Mouse (Mus musculus): ENCODE measurements around the gene Mybpc3.

Mybpc3 gene

DNA sequence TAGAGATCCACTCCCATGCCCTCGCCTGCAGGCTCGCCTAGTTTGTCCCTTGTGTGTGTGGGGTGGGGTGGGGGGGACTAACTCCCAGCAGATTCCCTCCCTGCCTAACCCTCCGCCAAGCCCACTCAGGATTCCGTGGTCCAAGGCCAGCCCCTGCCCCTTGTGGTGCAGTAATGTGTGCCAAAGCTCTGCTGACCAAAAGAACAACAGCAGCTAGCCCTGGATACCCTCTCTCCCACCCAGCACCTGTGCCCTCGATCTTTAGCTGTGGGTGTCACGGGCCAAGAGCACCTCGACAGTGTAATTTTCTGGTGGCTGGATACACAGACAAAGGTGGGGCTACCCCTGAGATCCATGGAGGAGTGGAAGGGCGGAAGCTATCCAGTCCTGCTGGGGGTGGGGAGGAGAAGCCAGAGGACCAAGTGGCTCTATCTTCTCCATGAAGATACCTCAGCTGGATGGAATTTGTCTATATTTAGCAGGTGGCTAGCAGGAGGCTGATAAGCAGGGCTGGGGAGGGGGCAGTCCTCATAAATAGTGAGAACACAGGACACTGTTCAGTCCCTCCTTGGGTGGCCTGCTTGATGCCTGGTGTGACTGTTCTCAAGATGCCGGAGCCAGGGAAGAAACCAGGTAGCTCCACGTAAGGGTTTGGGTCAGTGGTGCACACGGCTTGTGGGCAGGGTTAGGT is at the start of gene Mybpc3:
TSS of gene Mybpc3 (plus strand) at position 560 of the 691 bp plus-strand sequence.
- no peak for DNase-seq

DNA sequence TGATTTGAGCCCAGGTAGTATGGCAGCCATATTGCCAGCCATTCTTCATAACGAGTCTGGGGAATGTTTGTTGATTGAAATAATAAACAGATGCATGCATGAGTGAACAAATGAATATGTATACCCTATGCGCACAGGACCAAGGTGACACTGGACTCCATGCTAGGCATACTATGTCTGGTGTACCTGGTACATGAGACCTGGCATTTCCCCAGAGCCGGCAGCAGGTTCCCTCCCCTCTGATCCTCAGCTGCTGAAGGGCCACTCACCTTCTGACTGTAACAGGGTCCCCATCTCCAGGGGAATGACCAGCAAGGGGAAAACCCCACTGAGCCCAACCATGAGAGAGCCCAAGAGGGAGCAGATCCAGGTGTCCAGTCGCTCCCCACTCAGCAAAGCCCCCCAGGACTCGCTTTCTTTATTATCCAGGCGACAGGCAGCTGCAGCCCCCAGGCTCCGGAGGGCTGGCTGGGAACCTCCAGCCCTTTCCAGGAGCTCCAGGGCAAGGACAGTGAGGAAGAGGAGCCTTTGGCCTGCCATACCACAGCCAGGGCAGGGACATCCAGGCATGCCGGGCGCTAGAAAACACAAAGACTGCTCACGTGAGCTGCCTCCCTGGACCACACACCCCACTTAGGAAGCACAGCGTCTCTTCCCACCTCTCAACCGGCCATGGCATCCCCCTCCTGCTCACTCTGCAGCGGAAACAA is 49.6 kb upstream of the Mybpc3 start:
- DNase-seq: peak; percentile 58

DNA sequence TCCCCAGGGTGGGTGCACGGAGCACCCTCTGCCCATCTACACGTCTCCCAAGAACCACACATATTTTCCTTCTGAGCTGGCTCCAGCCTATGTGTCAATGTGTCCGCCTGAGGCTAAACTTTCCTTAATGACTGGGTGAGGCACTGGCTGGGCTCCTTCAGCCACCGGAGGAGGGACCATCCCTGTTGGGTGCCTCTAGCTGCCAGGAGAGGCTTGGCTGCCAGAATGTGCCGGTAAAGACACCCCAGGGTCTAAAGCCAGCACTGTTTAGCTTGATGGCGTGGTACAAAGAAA is 49.1 kb upstream of the Mybpc3 start:
- no peak for DNase-seq

DNA sequence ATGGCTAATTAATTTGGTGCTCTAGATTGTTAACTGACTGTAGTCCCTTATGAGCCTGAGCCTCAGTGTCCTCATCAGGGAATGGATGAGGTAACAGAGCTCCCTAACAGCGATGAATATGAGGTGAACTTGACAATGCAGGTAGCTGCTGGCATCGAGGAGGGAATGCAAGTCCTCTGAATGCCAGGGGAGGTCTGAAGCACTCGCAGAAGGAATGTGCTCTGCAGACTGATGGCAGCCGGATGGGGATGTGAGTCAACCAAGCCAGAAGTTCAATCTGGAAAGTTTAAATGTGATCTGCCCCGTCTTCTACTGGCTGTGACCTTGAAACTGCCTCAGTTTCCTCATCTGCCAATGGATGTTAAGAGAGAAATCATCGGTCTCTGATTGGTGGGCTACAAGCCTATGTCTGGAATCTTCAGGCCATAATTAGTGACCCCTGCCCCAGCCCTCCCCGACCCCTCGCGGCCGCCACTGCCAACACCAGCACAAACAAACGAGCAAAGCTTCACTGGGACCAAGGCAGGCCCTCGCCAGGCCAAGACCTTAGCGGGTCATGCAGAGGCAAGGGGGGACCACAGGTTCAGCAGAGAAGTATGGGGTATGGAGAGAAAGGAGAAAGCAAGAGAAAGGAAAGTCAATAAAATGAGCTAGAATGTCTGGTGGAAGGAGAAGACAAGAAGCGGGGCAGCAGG is 48.5 kb upstream of the Mybpc3 start:
- DNase-seq: peak; percentile 40

DNA sequence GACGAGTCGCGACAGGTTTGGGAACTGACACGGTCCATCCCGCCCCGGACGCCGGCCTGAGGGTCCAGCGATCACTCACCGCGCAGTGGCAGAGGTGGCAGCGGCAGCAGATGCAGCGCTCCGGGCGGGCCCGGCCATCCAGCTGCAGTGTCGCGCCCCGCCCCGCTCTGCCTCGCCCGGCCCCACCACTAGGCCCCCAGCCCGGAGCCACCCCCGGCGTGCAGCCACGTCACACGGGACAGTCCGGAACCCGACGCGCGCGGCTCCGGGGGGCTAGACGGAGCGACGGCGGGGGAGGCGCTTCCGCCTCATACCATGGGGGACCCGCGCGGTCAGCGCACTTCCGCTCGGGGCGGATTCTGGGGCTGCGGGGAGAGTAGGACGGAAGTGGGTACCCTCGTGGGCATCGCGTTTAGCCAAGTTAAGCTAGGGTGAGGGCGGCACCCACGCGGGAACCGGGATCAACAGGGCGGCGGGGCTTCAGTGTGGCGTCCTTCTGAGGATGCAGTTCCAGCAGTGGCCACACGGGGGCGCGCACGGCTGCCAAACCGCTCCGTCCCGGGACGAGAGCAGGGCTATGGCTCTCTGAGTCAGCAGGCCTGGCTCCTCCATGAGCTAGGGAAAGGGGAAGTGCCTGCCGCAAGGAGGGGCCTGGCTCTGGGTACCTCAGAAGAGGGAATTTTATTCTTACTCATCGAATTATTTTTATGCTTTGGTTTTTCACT is 47.7 kb upstream of the Mybpc3 start, which contains the start of gene Slc39a13:
TSS of gene Slc39a13 (minus strand) at position 342 of the 725 bp plus-strand sequence.
- peak; percentile 96 for DNase-seq

DNA sequence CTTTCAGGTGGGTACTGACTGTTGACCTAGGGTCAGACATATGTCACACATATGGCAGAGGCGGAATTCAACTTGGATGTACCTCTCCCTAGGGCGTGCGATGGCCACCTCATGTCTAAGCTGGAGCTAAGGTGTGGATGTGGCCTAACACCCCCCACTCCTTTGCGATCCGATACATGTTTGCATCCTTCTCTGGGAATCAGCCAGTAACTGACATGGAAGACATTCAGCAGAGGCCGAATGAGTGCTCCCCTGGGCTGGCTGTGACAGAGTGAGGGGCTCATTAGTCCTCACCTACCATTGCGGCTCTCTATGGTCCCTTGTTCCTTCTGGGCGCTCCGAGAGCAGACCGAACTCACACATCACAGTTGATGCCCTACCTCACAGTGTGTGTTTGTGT is 46.9 kb upstream of the Mybpc3 start:
- no peak for DNase-seq

DNA sequence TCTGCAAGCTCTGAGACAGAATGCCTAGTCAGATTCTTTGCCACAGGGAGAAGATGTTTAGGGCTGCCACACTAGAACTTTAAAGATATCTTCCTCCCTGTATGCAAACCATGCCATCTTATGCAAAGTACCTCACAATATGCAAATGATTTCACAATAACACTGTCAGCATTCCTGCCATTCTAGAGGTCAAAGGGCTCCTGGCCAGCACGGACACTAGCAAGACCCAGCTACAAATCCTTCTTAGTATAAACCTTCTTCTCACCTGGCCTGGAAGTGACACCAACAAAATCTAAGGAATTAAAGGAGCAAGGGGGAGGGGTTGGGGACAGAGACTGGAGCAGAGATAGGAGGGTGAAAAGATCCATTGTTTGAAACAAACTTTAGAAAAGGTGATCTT is 45.9 kb upstream of the Mybpc3 start:
- DNase-seq: peak; percentile 58

DNA sequence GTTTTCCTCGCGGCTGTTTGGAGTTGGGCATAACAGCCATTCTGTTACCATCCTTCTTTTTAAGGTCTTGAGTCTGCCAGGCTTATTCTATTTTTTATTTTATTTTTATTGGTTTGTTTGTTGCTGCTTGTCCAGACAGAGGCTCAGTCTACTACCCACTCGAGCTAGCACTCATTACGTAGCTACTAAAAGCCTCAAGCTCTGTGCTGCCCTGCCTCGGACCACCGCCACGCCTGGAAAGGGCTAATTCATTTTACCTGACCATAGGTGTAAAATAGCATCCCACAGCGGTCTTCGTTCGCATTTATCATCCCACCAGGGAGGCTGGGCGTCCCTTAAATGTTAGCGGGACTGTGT is 40.0 kb upstream of the Mybpc3 start:
- DNase-seq: no peak

DNA sequence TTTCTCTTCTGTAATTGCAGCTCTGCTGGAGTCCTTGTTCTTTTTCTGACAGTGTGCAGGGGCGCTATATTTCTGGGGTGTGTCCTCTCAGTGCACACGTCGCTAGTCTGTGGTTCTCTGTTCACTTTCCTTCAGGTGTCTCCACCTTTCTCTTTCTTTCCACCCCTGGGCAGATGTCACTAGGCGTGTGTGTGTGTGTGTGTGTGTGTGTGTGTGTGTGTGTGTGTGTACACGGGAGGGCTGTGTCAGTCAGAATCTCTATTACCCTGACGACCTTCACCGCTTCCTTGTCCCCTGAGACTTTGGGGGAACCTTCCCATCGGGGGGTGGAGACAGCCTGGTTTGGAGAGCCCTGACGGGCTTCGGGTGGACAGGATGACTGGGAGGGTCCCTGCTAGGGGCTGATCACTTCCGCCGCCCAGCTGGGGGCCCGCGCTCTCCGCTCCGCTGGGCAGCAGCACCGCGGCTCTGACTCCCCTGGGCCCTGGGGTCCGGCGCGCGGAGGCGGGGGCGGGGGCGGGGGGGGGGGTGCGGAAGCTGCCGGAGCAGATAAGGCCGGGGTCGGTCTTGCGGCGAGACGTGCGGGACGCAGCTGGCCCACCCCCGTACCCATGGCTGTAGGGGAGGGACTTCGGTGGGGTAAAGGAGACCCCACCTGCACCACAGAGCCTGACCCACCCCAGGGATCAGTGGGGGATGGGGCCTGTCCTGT is 39.5 kb upstream of the Mybpc3 start:
- no peak for DNase-seq

DNA sequence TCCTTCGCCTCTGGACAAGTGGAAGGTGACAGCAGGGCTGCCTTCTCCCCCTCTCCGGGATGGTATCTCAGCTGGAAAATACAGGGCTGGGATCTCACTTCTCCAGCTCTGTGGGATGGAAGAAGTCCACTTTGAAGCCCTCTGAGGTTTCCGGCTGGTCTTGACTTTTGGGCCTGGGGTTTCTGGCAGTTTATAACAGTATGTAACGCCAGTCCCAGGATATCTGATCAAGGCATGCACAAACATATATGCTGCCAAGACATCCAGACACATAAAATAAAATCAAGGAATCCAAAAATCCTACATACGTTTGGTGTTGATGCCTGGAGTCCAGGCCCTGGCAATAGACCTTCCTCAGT is 38.9 kb upstream of the Mybpc3 start:
- no peak for DNase-seq

DNA sequence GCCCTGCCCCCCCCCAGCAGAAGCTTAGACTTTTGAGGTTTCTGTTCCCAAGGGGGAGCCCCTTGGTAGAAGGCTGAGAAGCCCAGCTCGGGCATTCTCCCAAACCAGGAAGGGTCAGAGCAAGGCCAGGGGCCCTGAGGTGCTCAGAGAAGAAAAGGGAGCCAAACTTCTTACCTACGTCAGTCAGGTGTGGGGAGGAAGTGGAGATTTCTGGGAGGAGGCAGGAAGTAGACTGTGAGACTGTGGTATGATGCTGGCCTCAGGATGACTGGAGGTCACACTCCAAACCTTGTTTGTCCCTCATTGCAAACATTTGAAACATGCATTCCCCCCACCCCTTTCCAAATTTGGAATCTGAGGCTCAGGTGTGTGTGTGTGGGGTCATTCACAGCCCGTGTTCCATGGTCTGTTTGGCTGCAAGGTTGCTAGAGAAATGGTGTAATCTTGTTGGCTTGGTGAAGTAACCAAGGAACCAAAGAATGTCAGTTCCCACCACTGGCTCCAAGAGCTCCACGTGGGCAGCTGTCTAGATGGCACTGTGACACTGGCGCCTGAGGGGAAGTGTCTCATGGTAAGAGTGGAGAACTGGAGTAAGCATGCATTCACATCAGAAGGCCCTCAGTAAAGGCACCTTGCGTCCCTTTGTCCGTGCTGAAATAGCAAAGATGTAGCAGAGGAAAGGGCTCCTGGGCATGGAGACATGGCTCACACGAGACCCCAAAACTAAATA is 37.0 kb upstream of the Mybpc3 start:
- no peak for DNase-seq

DNA sequence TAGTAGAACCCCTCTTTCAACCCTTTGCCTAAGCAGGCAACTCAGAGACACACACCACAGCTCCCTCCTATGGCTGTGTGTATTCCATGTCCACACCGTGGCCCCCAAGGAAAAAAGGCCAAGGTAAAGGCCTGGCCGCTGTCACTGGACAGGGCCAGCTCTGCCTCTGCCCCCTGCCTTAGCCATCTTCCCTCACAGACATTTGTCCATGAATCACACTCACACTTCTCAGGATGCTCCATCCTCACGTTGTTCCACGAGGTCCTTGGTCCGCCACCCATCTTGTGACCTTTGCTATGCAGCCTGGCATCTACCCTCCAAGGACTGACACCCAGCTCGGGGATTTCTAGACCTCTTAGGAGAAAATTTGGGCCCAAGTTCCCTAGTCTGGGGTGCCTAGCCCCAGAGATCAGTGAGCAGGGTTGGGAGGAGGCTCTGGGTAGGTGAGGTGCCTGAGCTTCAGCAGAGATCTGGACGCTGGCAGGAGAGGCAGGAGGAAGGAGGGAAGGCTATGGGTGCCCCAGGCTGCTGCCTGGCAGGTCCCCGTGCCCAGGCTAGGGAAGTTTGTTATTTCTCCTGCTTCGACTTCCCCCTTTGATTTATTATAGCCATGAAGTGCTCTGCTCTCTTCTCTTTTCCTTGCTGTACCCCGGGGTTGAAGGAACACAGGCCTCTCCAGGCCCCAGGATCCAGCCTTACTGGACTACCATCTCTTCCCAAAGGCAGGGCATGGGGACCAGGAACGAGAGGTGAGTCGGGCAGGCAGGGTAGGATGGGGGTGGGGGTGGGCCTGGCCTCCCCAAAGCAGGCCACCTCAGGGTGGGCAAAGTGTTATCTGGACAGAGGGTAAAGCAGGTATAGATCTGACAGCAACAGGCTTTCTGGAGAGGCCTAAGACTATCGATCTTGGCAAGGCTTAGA is 35.9 kb upstream of the Mybpc3 start, which contains the start of gene Spi1:
TSS of gene Spi1 (plus strand) at position 616 of the 921 bp plus-strand sequence.
- no peak for DNase-seq

DNA sequence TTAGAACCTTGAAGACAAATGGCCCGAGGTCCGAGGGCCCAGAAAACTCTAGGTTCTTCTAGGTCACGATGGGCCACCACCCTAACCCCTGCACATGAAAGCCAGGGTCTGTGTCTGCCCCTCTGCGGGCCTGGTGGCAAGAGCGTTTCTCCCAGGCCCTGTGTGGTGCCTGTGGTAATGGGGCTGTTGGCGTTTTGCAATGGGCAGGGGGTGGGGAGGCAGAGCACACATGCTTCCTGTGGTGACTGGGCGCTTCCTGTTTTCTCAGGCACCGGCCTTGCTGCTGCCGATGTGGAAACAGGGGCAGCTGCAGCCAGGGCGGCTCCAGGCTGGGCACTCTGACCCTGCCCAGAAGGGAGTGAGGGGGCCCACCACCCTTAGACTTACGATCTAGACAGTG is 35.1 kb upstream of the Mybpc3 start:
- no peak for DNase-seq

DNA sequence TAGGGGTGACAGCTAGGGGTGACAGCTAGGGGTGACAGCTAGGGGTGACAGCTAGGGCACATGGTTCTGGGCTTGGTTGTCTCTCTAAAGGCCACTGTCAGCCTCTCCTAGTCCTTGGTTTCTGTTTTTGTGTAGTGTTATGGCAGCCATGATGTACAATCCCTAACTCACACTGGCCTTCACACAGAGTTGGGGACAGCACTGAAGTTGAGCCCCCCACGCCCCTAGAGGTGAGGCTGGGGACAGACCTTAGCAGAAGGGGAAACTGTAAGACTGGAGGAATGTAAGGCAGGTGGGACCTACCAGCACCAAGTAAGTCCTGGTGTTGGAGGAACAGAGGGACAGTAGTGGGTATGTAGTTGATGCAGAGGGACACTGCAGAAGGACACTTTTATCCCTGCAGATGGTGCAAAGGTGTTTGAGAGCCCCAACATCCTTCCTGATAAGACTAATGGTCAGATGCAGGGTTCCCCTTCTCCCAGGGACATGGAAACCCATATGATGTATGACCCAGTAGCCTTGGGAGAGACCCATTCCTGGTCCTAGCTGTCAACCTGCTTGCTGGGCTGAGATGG is 34.5 kb upstream of the Mybpc3 start:
- no peak for DNase-seq

DNA sequence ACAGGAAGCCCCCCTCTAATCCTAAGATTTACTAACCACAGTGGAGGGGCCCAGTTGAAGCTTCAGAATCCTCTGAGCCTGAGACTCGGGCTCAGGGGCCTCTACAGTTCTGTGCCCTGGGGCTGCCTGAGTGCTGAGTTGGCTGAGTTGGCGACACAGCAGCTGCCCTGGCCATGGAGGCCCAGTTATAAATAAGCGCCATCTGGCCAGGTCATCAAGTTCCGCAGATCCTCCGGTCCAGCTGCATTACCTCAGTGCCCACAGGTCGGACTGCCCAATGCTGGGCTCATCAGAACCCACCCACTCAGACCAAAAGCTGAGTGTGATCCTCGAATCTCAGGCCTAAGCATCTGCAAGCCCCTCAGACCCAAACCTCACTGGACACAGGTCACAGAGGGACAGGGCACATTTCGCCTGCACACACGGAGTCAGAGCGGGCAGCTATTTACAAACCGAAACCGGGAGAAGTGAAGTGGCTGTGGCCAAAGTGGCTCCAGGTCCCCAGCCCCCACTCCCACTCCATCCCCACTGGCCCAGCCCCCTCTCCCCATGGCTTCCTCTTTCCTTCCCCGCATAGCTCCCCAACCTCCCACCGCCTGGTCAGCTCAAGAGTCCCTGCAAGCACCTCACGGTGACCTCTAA is 33.6 kb upstream of the Mybpc3 start:
- no peak for DNase-seq

DNA sequence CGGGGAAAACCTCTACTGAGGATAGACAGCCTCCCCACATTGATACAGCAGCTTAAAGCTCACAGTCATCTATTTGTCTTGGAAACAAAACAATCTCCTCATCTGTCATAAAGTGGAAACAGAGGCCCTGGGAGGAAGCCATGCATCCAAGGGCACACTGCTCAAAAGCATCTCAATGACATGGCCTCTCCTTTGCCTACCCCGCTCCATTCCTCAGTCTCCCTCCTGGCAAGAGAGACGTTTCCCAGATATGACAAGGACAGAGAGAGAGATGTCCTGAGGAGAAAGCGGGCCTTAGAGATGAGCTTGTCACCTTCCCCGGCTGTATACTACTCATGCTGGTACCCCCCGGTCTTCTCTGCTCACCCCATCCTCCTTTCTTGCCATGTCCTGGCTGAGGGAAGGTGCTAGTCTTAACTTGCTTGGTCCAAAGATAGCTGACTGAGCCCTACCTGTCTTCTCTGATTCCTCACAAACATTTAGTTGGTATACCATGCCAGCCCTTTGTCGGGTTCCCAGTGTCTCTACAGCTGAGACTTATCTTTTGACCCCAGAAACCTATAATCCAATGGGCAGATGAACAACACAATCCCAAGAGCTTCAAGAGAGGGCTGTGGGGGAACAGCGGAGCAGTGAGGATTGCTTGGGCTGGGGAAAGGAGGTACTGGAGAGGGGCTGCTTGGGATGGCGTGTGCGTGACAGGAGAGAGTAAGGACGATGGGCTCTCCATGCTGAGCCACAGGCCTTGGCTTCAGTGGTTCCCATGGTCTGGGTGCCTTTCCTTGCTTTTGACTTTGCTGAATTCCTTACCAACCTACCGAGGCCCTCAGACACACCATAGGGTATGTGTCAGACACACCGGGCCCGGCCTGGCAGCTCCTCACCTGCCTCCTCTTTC is 32.2 kb upstream of the Mybpc3 start:
- no peak for DNase-seq

DNA sequence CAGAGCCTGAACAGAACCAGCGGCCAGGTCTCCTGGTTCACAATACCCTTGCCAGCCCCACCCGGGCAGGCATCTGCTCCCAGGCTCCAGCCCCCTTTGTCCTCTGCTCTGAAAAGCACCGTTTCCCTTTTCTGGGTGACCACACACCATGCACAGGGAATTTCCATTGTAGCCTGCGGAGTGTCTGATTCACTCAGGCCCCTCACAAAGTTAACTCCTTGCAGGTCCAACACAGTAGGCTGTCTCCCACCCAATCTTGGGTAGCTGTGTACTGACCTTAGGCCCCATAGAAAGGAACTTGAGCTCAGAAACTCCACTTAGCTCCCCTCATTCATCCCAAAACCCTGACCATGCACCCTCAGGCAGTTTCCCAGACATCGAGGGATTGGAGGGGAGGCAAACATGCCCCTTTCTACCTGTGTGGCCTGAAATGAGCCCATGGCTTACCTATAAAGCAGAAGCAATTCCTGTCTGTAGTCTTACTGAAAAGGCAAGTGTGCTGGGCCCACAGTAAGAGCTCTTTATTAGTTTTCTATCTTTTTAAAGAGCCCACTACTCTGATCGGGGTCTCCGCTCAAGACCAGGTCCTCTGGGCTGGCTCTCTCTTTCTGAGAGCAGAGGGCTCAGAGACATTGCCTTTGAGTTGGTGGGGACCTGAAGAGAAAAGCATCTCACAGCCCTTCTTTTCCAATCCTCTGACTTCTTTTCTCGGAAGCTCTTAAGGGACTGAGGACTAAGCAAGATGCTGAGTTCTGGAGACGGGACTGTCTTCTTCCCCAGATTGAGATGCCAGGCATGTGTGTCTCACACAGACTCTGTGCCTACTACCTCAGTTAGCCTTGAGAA is 31.3 kb upstream of the Mybpc3 start:
- DNase-seq: no peak

DNA sequence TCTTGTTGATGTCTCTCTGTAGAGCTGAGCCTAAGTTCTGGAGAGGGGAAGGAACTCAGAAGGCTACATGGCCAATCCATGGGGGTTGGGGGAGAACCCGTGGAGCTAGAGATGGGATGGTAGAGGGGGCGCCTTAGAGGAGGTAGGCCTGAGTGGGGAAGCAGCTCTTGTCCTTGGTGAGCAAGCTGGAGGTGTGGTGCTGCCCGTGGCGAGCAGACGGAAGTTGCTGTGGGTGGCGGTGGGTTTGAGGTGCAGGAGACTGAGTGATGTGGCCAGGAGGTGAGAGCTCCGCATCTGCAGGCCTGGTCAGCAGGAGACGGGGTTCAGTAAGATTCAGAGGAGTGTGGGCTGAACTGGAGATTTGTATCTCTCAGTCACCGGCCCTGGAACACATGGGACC is 30.5 kb upstream of the Mybpc3 start:
- DNase-seq: no peak

Data from kidney, adult 11 months (tissue).